Mouse (Mus musculus) hindbrain, embryonic 15.5 days (tissue): ENCODE data around the gene N4bp3. TPM values are rescaled to one million over a fixed set of nuclear protein-coding genes. Genes with fewer than 3 reads are reported as not detected.

ENCODE experiments used
- polyA plus RNA-seq: library from polyadenylated mRNA; unstranded; fragments of >200 nt; fragmentation: Nextera tagmentation; extraction: Ambion mirVana; gene quantifications from 2 replicates; pipeline ENCODE4 v1.2.1, GENCODE M21; 2015

Gene N4bp3
- polyA plus RNA-seq, 1 experiment from 2014 or later = 29.8 TPM

Other genes starting within 250 kb of the N4bp3 start
- 9.7 and 11.4 TPM in 2 replicates for gene Phykpl, start 66.1 kb downstream of the N4bp3 start, polyA plus RNA-seq
- gene Hnrnpab, start 44.0 kb downstream of the N4bp3 start, polyA plus RNA-seq = 322 and 330 TPM in 2 replicates
- gene Nhp2, start 31.1 kb downstream of the N4bp3 start, polyA plus RNA-seq = 105 TPM in 2 replicates
- 74.2 and 79.6 TPM in 2 replicates for gene Rmnd5b, start 14.9 kb downstream of the N4bp3 start, polyA plus RNA-seq
- 1.2 and 1.4 TPM in 2 replicates for gene D930048N14Rik, start 112 bp upstream of the N4bp3 start, polyA plus RNA-seq
- 95.1 and 101 TPM in 2 replicates for gene 0610009B22Rik, start 38.0 kb upstream of the N4bp3 start, polyA plus RNA-seq
- gene Sec24a, start 112.8 kb upstream of the N4bp3 start, polyA plus RNA-seq = 14.2 and 15.9 TPM in 2 replicates
- gene Sar1b, start 112.8 kb upstream of the N4bp3 start, polyA plus RNA-seq = 196 and 197 TPM in 2 replicates
- 0.69 and 0.71 TPM in 2 replicates for gene Jade2, start 206.8 kb upstream of the N4bp3 start, polyA plus RNA-seq